Mouse (Mus musculus) Patski (cell line): Measurements from ENCODE around the gene Klhdc2. TPM values are rescaled to one million over a fixed set of nuclear protein-coding genes. Genes with fewer than 3 reads are reported as not detected.

Source experiments
- ATAC-seq: fragments of 100-300 bp; one replicate; pipeline ENCODE4 v1.8.0; 2021
- CTCF ChIA-PET: fragments of 350-600 bp; sonication (Branson Sonifier 250); formaldehyde crosslinking; loops from one replicate; lab custom pipeline; 2022; ENCODE audit warnings: inconsistent platforms; lab: Charles Lee
- POLR2A ChIA-PET: fragments of 350-600 bp; sonication (Branson Sonifier 250); formaldehyde crosslinking; loops from one replicate; lab custom pipeline; 2022; ENCODE audit warnings: antibody characterized with exemption, inconsistent platforms; lab: Charles Lee
- DNase-seq: peaks from one replicate; pipeline ENCODE4 v3.0.0-alpha.2; 2011; ENCODE audit warnings: low read depth, low spot score
- H3K27me3 ChIP-seq: fragments of 371-371 bp; one replicate; pipeline ENCODE4 v1.5.1; 2021
- CTCF ChIP-seq: fragments of 100-300 bp; IDR thresholded peaks from one replicate; pipeline ENCODE4 v1.5.1; 2021
- in situ Hi-C: fragments of 300-500 bp; cut with MboI; formaldehyde crosslinking; loops from 3 replicates; pipeline ENCODE4 v1.11.1; 2018; ENCODE audit warnings: low pct_unique_long_range_greater_than_20kb, mixed read lengths
- polyA plus RNA-seq: library from polyadenylated mRNA; unstranded; gene quantifications from one replicate; pipeline ENCODE4 v1.2.3, GENCODE M21; 2021

Gene Klhdc2
- polyA plus RNA-seq, 1 experiment from 2014 or later, result 94.8 TPM

DNA sequence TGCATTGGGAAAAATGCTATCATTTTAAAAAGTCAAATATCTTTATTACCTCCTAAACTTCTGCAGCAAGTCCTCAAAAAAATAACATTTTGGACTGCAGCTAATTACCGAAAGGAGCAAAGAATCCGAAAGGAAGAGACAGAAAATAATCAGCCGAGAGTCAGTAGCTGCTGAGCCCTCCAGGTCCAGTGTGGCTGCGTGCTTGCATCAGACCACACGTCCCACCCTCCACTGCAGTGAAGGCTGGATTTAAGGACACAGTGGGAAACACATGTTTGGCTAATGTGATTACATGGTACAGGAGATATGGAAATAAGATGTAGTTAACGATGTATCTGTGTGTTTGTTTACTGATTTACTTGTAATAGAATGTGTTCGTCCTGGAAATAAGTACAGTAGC, 13.3 kb upstream of the Klhdc2 start:
- CTCF ChIA-PET, result no interaction called here

DNA sequence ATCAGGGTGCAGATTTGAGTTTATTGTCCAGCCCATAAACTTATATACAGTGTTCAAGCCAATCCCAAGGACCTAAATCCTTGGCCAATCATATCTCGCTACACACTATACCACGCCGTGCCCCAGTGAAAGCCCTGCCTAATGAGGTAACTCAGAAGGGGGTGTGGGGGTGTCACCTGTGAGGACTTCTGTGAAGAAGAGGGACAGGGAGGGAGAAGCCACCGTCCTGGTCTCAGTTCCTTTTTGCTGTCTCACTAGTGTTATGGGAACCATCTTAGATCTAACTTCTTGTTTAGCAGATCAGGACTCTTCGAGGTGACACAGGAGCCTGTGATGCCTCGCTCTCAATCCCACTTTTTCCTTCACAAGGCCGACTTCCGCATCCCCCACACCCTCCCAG, 8.9 kb upstream of the Klhdc2 start:
- POLR2A ChIA-PET, result no interaction called here
- TF ChIP-seq CTCF, result no peak
- H3K27me3 ChIP-seq, result no peaks in the 10 kb centered on the region
- CTCF ChIA-PET, result no interaction called here
- DNase-seq (no peak), ATAC-seq (no peak)
- in situ Hi-C loops, result no loop called here

More for the DNA sequence above, 13.3 kb upstream of the Klhdc2 start:
- DNase-seq, result no peak
- no peak for TF ChIP-seq CTCF
- ATAC-seq, result no peak
- POLR2A ChIA-PET, result no interaction called here
- in situ Hi-C loops, result no loop called here
- H3K27me3 ChIP-seq, result no peaks in the 10 kb centered on the region

DNA sequence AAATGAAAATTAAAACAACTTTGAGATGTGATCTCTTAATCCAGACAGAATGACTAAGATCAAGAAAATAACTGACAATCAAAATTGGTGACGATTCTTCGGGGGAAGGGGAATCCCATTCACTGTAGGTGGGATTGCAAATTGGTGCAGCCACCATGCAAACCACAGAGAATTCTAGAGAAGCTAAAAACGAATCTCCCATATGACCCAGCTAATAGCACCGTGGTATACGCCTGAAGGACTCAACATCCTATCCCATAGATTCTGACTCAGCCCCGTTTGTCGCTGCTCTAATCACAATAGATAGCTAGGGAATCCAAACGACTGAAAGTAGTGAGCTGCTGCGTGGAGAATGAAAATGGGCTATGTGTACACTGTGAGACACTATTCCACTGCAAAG, 7.8 kb upstream of the Klhdc2 start:
- CTCF ChIA-PET, result no interaction called here
- no peak for ATAC-seq
- TF ChIP-seq CTCF, result no peak
- POLR2A ChIA-PET, result no interaction called here
- in situ Hi-C loops, result no loop called here
- no peaks in the 10 kb centered on the region for H3K27me3 ChIP-seq
- no peak for DNase-seq

DNA sequence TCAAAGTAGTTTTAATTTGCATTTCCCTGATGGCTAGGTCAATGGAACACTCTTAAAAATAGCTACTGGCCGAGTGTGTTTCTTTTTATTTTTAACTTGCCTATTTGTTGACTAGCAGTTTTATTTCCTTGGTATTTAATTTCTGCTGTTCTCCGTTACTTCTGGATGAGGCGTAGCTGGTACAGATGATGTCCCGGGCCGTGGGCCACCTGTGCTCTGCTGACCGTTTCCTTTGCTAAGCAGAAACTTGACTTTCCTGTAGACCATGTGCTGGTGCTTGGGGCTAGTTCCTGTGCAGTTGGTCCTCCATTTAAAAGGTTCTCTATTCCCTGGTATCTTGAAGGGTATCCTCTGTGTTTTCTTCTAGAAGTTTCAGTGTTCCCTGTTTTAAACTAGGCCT, 4.1 kb upstream of the Klhdc2 start:
- POLR2A ChIA-PET, result interaction anchor here (0.5 kb wide), 1 partner anchor 60 kb away, joined by 4 read pairs; no protein-coding TSS in a partner anchor
- TF ChIP-seq CTCF, result no peak
- ATAC-seq, result no peak
- CTCF ChIA-PET, result no interaction called here
- DNase-seq, result no peak
- no peaks in the 10 kb centered on the region for H3K27me3 ChIP-seq
- in situ Hi-C loops, result no loop called here

DNA sequence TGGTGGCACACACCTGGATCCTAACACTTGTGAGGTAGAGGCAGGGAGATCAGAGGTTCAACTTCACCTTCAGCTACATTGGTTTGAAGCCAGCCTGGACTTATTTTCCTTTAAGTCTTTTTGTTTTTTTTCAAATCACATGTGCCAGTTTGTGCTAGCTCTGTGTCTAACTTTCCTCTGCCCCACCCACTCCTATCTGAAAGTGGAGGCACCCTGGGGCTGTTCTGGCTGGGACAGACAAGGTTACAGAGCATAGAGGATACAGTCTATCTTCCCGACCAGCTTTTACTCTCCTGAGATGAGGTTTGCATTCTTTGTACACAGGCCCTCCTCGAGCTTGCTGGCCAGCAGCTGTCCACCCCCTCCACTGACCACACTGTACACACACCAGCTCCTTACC, 2.7 kb upstream of the Klhdc2 start:
- CTCF ChIA-PET, result no interaction called here
- no peaks in the 10 kb centered on the region for H3K27me3 ChIP-seq
- in situ Hi-C loops, result no loop called here
- no peak for DNase-seq
- TF ChIP-seq CTCF, result no peak
- ATAC-seq, result no peak
- POLR2A ChIA-PET, result interaction anchor here (0.7 kb wide), 1 partner anchor 98 kb away, joined by 3 read pairs; no protein-coding TSS in a partner anchor

DNA sequence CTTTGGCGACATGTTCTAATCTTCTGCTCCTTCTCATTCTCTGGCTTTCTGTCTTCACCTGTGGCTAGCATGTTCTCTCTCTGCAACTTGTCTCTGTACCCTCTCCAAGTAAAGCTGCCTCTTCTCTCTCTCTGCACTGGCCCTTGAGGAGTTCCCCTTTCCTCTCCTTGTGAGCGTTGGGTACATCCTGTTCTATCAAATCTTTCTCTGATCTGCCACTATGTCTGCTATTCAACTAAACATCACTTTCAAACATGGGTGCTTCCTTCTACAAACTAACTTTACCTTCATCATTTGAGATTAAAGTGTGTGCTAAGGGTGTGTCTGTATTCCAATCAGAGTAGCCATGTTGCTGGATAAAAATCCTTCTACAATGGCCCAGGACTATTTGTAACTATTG, 1.5 kb upstream of the Klhdc2 start:
- in situ Hi-C loops, result no loop called here
- TF ChIP-seq CTCF, result no peak
- POLR2A ChIA-PET, result no interaction called here
- ATAC-seq (no peak), DNase-seq (no peak)
- CTCF ChIA-PET, result no interaction called here
- no peaks in the 10 kb centered on the region for H3K27me3 ChIP-seq

DNA sequence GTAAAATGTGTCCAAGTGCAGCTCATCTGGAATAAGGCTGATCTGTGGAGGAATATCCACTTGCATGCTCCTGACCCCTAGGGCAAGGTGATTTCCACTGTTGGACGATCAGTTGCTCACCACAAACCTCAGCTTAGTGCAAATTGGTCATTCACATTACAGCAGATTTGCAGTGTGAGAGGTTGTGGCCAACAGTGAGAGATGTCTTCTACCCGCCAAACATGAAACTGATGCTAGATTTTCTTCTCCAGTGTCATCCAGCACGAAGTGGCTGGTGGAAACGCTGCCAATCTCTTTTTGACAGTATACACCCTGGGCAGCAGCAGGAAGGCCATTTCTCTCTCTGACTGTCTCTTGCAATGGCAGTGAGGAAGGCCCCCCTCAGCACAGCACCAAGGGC, 830 bp upstream of the Klhdc2 start:
- DNase-seq, result no peak
- in situ Hi-C loops, result no loop called here
- no peak for ATAC-seq
- no peaks in the 10 kb centered on the region for H3K27me3 ChIP-seq
- TF ChIP-seq CTCF, result no peak
- ChIA-PET CTCF (no interaction called here), POLR2A (no interaction called here)

DNA sequence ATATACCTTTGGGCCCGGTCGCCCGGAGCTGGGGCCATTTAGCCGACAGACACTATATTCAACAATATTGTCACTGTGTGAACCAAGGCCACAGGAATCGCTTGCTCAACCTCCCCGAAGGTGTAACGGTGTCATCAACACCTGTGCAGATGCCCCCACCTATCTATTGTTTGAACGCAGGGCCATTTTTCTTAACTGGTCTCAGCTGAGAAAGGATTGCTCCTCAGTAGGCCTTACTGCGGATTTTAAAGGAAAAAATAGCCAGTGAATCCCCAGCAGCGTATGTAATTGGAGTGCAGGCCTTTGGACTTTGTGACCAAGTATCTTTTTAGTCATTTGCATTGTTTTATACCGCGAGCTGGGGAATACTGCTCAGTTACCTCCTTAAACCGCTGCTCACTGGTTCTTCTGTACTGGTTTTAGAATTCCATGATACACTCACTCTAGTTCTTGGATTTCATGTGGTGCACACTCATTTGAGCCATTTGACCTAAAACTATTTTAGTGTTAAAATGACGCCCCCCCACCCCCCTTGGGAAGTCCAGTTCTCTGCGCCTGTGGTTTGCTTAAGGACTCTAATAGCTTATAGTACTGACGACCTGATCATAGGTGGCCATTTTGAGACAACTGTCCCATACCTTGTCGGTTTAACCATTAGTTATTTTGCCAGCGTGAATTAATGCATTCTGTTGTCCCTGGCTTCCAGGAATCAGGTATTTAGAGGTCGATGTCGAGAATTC, 1.1 kb downstream of the Klhdc2 start:
- H3K27me3 ChIP-seq, result no peaks in the 10 kb centered on the region
- POLR2A ChIA-PET, result no interaction called here
- in situ Hi-C loops, result no loop called here
- TF ChIP-seq CTCF, result no peak
- ATAC-seq, result no peak
- CTCF ChIA-PET, result no interaction called here
- no peak for DNase-seq

DNA sequence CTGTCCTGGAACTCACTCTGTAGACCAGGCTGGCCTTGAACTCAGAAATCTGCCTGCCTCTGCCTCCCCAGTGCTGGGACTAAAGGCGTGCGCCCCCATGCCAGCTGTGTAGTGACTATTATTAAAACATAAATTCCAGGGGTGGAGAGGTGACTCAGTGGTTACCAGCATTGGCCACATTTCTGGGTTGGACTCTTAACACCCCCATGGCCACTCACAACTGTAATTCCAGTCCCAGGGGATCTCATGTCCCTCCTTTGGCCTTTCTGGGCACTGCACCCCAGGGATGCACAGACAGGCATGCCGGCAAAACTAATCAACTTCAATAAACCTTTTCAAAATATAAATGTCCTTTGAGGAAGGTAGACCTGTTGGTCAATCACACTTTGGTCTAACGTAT, 1.8 kb downstream of the Klhdc2 start:
- TF ChIP-seq CTCF, result no peak
- CTCF ChIA-PET, result interaction anchor here (1.3 kb wide), 1 partner anchor 16 kb away, joined by 3 read pairs; no protein-coding TSS in a partner anchor

DNA sequence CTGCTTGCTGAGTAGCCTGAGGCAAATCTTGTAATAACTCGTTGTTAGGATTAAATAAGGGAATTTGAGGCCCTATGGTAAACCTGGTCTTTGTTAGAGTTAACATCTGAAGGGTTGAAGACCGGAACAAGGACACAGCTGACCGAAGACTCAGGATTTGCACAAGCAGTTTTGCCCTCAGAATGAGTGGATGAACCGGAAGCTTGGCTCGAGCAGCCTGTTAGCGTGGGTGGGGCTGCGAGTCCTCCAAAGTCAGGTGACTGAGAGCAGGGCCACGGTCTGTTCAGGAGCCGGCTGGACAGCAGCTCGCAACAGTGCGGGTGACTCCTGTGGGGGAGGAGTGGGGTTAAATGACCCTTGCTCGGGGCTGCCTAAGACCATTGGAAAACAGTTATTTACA, 2.8 kb downstream of the Klhdc2 start:
- no peak for ATAC-seq
- ChIA-PET POLR2A (no interaction called here), CTCF (interaction anchor here (1.3 kb wide), 1 partner anchor 15 kb away, joined by 3 read pairs; no protein-coding TSS in a partner anchor)
- no peak for TF ChIP-seq CTCF
- in situ Hi-C loops, result no loop called here
- no peak for DNase-seq
- no peaks in the 10 kb centered on the region for H3K27me3 ChIP-seq

More for the DNA sequence above, 1.8 kb downstream of the Klhdc2 start:
- in situ Hi-C loops, result no loop called here
- H3K27me3 ChIP-seq, result no peaks in the 10 kb centered on the region
- POLR2A ChIA-PET, result no interaction called here
- DNase-seq, result no peak
- no peak for ATAC-seq

DNA sequence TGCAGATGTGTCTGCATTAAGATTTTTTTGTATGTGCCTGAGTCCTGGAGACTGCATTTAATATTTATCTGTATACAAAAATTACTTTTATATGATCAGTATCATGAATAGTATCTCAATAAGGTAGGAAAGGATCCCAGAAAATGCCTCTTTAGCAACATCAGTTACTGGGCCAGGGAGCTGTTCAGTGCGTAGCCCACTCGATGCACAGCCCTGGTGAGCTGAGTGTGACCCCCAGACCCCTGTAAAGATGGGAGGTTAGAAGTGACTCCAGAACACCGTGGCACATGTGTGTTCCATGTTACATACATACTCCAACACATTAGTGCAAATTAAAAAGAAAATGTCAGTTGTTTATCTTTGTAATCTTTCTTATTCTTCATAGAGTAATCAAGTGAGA, 3.4 kb downstream of the Klhdc2 start:
- POLR2A ChIA-PET, result no interaction called here
- no peak for DNase-seq
- no peak for TF ChIP-seq CTCF
- CTCF ChIA-PET, result interaction anchor here (1.3 kb wide), 1 partner anchor 14 kb away, joined by 3 read pairs; no protein-coding TSS in a partner anchor
- ATAC-seq, result no peak
- in situ Hi-C loops, result no loop called here
- H3K27me3 ChIP-seq, result no peaks in the 10 kb centered on the region

DNA sequence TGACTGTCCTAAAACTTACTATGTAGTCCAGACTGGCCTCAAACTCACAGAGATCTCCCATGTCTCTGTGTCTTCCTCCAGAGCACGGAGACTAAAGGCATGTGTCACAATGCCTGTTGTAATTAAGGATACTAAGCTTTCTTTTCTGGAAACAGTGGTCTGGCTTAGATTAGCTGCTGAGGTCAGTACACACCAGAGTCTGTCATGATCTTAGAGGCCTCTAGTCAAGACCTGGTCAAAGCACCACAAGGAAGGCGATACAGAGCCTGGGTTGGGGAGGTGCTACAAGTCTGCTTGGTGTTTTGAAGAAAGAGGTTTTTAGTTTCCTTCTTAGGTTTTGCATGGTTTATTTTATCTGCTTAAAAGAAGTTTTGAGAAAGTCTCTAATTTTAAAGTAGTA, 3.9 kb downstream of the Klhdc2 start:
- ChIA-PET CTCF (no interaction called here), POLR2A (interaction anchor here (0.7 kb wide), 1 partner anchor 63 kb away, joined by 3 read pairs; no protein-coding TSS in a partner anchor)
- ATAC-seq (no peak), DNase-seq (no peak)
- in situ Hi-C loops, result no loop called here
- TF ChIP-seq CTCF, result no peak
- no peaks in the 10 kb centered on the region for H3K27me3 ChIP-seq
